Mouse (Mus musculus) CH12.LX (cell line): ENCODE results near the gene Btg1-ps2.

Source experiments
- CHD1 ChIP-seq: IDR thresholded peaks from 2 replicates; pipeline ENCODE4 v1.6.1; 2012; ENCODE audit warnings: low read depth, low read length, improper control_type of control experiment, inconsistent platforms
- CTCF ChIP-seq, 2 experiments: IDR thresholded peaks in 1 of 2; conservative IDR thresholded peaks in 1 of 2; 2 replicates each; pipeline ENCODE4 v1.5.1; 2011 to 2012; ENCODE audit warnings: low read depth in 2 of 2, low read length in 2 of 2, improper control_type of control experiment in 1 of 2, inconsistent platforms in 1 of 2, mild to moderate bottlenecking in 1 of 2, moderate library complexity in 1 of 2
- E2F4 ChIP-seq: IDR thresholded peaks from 2 replicates; pipeline ENCODE4 v1.6.1; 2011; ENCODE audit warnings: low read depth, low read length, improper control_type of control experiment; ENCODE audit not compliant: insufficient replicate concordance
- GABPA ChIP-seq: IDR thresholded peaks from 2 replicates; pipeline ENCODE4 v1.6.1; 2012; ENCODE audit warnings: low read depth, low read length, improper control_type of control experiment, inconsistent platforms; ENCODE audit not compliant: insufficient replicate concordance
- JUN ChIP-seq: IDR thresholded peaks from 2 replicates; pipeline ENCODE4 v1.6.1; 2011; ENCODE audit warnings: low read depth, mild to moderate bottlenecking, low read length, improper control_type of control experiment, moderate library complexity; ENCODE audit not compliant: insufficient read depth
- MAZ ChIP-seq: IDR thresholded peaks from 2 replicates; pipeline ENCODE4 v1.6.1; 2012; ENCODE audit warnings: low read depth, mild to moderate bottlenecking, inconsistent platforms, low read length, improper control_type of control experiment, moderate library complexity
- NELFE ChIP-seq: IDR thresholded peaks from 2 replicates; pipeline ENCODE4 v1.6.1; 2011; ENCODE audit warnings: low read depth, low read length, improper control_type of control experiment
- POLR2A ChIP-seq: IDR thresholded peaks from 2 replicates; pipeline ENCODE4 v1.6.1; 2011; ENCODE audit warnings: low read depth, mild to moderate bottlenecking, improper control_type of control experiment, low read length
- SMC3 ChIP-seq: IDR thresholded peaks from 2 replicates; pipeline ENCODE4 v1.6.1; 2011; ENCODE audit warnings: low read depth, low read length, improper control_type of control experiment
- USF2 ChIP-seq: conservative IDR thresholded peaks from 2 replicates; pipeline ENCODE4 v1.6.1; 2011; ENCODE audit warnings: low read depth, low read length, improper control_type of control experiment

- TF ChIP-seq NELFE (no peak), JUN (no peak), CTCF (conservative IDR thresholded peaks at IDR 0.05 in 1 of 2, IDR thresholded peaks at IDR 0.05 in 1 of 2; ENCODE audit: low read depth in 2 of 2, low read length in 2 of 2) (no peak), POLR2A (no peak), USF2 (no peak), SMC3 (no peak), CHD1 (no peak), GABPA (no peak), MAZ (no peak), E2F4 (no peak)
Observed at GRCm38 (mm10) chrX:38039666-38040065, 3.2 kb downstream of the Btg1-ps2 start.
